Mouse (Mus musculus): Measurements from ENCODE around the gene Midn. TPM values are rescaled to one million over a fixed set of nuclear protein-coding genes. Genes with fewer than 3 reads are reported as not detected.

The Midn gene
- polyA plus RNA-seq, 1 experiment from 2014 or later, result 8.8 TPM

Other genes starting within 250 kb of the Midn start
- gene Med16, start 239.3 kb upstream of the Midn start, polyA plus RNA-seq (2015; fragmentation: Nextera tagmentation; extraction: Ambion mirVana), result 34.1 and 37.2 TPM in 2 replicates
- gene Gm26602, start 237.4 kb upstream of the Midn start, polyA plus RNA-seq (2015; fragmentation: Nextera tagmentation; extraction: Ambion mirVana), result 2.1 and 7.8 TPM in 2 replicates
- 0.68 and 0.69 TPM in 2 replicates for gene Kiss1r, start 231.3 kb upstream of the Midn start, polyA plus RNA-seq (2015; fragmentation: Nextera tagmentation; extraction: Ambion mirVana)
- gene R3hdm4, start 227.1 kb upstream of the Midn start, polyA plus RNA-seq (2015; fragmentation: Nextera tagmentation; extraction: Ambion mirVana), result 105 and 116 TPM in 2 replicates
- gene Arid3a, start 221.2 kb upstream of the Midn start, polyA plus RNA-seq (2015; fragmentation: Nextera tagmentation; extraction: Ambion mirVana), result 19.4 and 22.1 TPM in 2 replicates
- gene Wdr18, start 188.1 kb upstream of the Midn start, polyA plus RNA-seq (2015; fragmentation: Nextera tagmentation; extraction: Ambion mirVana), result 86.2 and 96.6 TPM in 2 replicates
- 0.15 and 0.16 TPM in 2 replicates for gene Grin3b, start 177.6 kb upstream of the Midn start, polyA plus RNA-seq (2015; fragmentation: Nextera tagmentation; extraction: Ambion mirVana)
- 7.0 and 9.7 TPM in 2 replicates for gene Tmem259, start 163.9 kb upstream of the Midn start, polyA plus RNA-seq (2015; fragmentation: Nextera tagmentation; extraction: Ambion mirVana)
- gene Cnn2, start 159.7 kb upstream of the Midn start, polyA plus RNA-seq (2015; fragmentation: Nextera tagmentation; extraction: Ambion mirVana), result 226 and 245 TPM in 2 replicates
- gene Abca7, start 151.8 kb upstream of the Midn start, polyA plus RNA-seq (2015; fragmentation: Nextera tagmentation; extraction: Ambion mirVana), result 3.3 and 3.4 TPM in 2 replicates
- 6.0 and 7.3 TPM in 2 replicates for gene Arhgap45, start 131.6 kb upstream of the Midn start, polyA plus RNA-seq (2015; fragmentation: Nextera tagmentation; extraction: Ambion mirVana)
- 190 and 212 TPM in 2 replicates for gene Polr2e, start 108.5 kb upstream of the Midn start, polyA plus RNA-seq (2015; fragmentation: Nextera tagmentation; extraction: Ambion mirVana)
- 942 and 972 TPM in 2 replicates for gene Gpx4, start 101.1 kb upstream of the Midn start, polyA plus RNA-seq (2015; fragmentation: Nextera tagmentation; extraction: Ambion mirVana)
- gene Sbno2, start 42.7 kb upstream of the Midn start, polyA plus RNA-seq (2015; fragmentation: Nextera tagmentation; extraction: Ambion mirVana), result 13.4 and 14.3 TPM in 2 replicates
- gene Stk11, start 32.5 kb upstream of the Midn start, polyA plus RNA-seq (2015; fragmentation: Nextera tagmentation; extraction: Ambion mirVana), result 13.8 and 15.7 TPM in 2 replicates
- gene Atp5d, start 9.6 kb upstream of the Midn start, polyA plus RNA-seq (2015; fragmentation: Nextera tagmentation; extraction: Ambion mirVana), result 846 and 854 TPM in 2 replicates
- 5.1 TPM in 2 replicates for gene Cbarp, start 7.4 kb upstream of the Midn start, polyA plus RNA-seq (2015; fragmentation: Nextera tagmentation; extraction: Ambion mirVana)
- gene Cirbp, start 17.7 kb downstream of the Midn start, polyA plus RNA-seq (2015; fragmentation: Nextera tagmentation; extraction: Ambion mirVana), result 53.2 and 62.6 TPM in 2 replicates
- 23.6 TPM in 2 replicates for gene 1600002K03Rik, start 24.7 kb downstream of the Midn start, polyA plus RNA-seq (2015; fragmentation: Nextera tagmentation; extraction: Ambion mirVana)
- 7.4 and 8.1 TPM in 2 replicates for gene Efna2, start 31.2 kb downstream of the Midn start, polyA plus RNA-seq (2015; fragmentation: Nextera tagmentation; extraction: Ambion mirVana)
- 40.9 and 42.4 TPM in 2 replicates for gene Mum1, start 78.2 kb downstream of the Midn start, polyA plus RNA-seq (2015; fragmentation: Nextera tagmentation; extraction: Ambion mirVana)
- 604 and 616 TPM in 2 replicates for gene Ndufs7, start 100.8 kb downstream of the Midn start, polyA plus RNA-seq (2015; fragmentation: Nextera tagmentation; extraction: Ambion mirVana)
- gene Gamt, start 112.7 kb downstream of the Midn start, polyA plus RNA-seq (2015; fragmentation: Nextera tagmentation; extraction: Ambion mirVana), result 91.0 and 106 TPM in 2 replicates
- gene Dazap1, start 113.2 kb downstream of the Midn start, polyA plus RNA-seq (2015; fragmentation: Nextera tagmentation; extraction: Ambion mirVana), result 36.8 and 37.6 TPM in 2 replicates
- gene Rps15, start 144.2 kb downstream of the Midn start, polyA plus RNA-seq (2015; fragmentation: Nextera tagmentation; extraction: Ambion mirVana), result 894 and 922 TPM in 2 replicates
- 2.4 and 3.1 TPM in 2 replicates for gene Apc2, start 147.7 kb downstream of the Midn start, polyA plus RNA-seq (2015; fragmentation: Nextera tagmentation; extraction: Ambion mirVana)
- gene 2310011J03Rik, start 172.3 kb downstream of the Midn start, polyA plus RNA-seq (2015; fragmentation: Nextera tagmentation; extraction: Ambion mirVana), result 60.4 and 64.3 TPM in 2 replicates
- gene Pcsk4, start 181.2 kb downstream of the Midn start, polyA plus RNA-seq (2015; fragmentation: Nextera tagmentation; extraction: Ambion mirVana), result 10.8 and 12.9 TPM in 2 replicates
- 255 and 314 TPM in 2 replicates for gene Reep6, start 181.7 kb downstream of the Midn start, polyA plus RNA-seq (2015; fragmentation: Nextera tagmentation; extraction: Ambion mirVana)
- 28.2 and 37.2 TPM in 2 replicates for gene Adamtsl5, start 200.1 kb downstream of the Midn start, polyA plus RNA-seq (2015; fragmentation: Nextera tagmentation; extraction: Ambion mirVana)
- 0.39 and 0.64 TPM in 2 replicates for gene Plk5, start 208.2 kb downstream of the Midn start, polyA plus RNA-seq (2015; fragmentation: Nextera tagmentation; extraction: Ambion mirVana)
- 1.9 and 2.7 TPM in 2 replicates for gene Mex3d, start 239.4 kb downstream of the Midn start, polyA plus RNA-seq (2015; fragmentation: Nextera tagmentation; extraction: Ambion mirVana)

Measured in intestine, embryonic 16.5 days (tissue).